Mouse (Mus musculus): ENCODE data around the gene Mecom. TPM values are rescaled to one million over a fixed set of nuclear protein-coding genes. Genes with fewer than 3 reads are reported as not detected.

Mecom gene
- 107 TPM for polyA plus RNA-seq (2014; fragmentation: Illumina TruSeq; extraction: RNeasy Lipid Tissue Mini Kit (QIAGEN cat#74804); ENCODE audit: low read depth, low replicate concordance)

DNA sequence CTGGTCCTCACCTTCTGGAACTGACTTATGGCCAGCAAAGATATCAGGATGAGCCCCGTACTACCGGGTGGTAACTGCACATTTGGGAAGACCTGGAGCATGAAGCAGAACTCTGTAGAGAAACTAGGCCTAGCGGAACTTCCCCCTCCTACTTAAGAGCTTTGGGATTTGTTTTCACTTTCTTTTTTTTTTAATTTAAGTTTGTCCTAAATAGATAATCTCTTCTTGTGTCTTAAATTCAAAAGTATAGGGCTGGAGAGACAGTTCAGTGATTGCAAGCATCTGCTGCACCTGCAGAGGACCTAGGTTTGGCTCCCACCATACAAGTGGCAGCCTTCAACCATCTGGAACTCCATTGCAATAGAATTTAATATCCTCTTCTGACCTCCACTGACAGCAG is at the start of gene Mecom:
Gene Mecom (minus strand): TSS at position 101 of the 400 bp plus-strand sequence.

Other genes starting within 250 kb of the Mecom start
- not detected for gene Actrt3, start 51.9 kb upstream of the Mecom start, polyA plus RNA-seq (2014; fragmentation: Illumina TruSeq; extraction: RNeasy Lipid Tissue Mini Kit (QIAGEN cat#74804); ENCODE audit: low read depth, low replicate concordance)
- gene Mynn, start 54.1 kb upstream of the Mecom start, polyA plus RNA-seq (2014; fragmentation: Illumina TruSeq; extraction: RNeasy Lipid Tissue Mini Kit (QIAGEN cat#74804); ENCODE audit: low read depth, low replicate concordance) = 38.6 TPM
- gene Lrriq4, start 96.5 kb upstream of the Mecom start, polyA plus RNA-seq (2014; fragmentation: Illumina TruSeq; extraction: RNeasy Lipid Tissue Mini Kit (QIAGEN cat#74804); ENCODE audit: low read depth, low replicate concordance) = not detected
- 0.22 TPM for gene Lrrc34, start 99.9 kb upstream of the Mecom start, polyA plus RNA-seq (2014; fragmentation: Illumina TruSeq; extraction: RNeasy Lipid Tissue Mini Kit (QIAGEN cat#74804); ENCODE audit: low read depth, low replicate concordance)
- gene Lrrc31, start 151.8 kb upstream of the Mecom start, polyA plus RNA-seq (2014; fragmentation: Illumina TruSeq; extraction: RNeasy Lipid Tissue Mini Kit (QIAGEN cat#74804); ENCODE audit: low read depth, low replicate concordance) = 28.7 TPM
- not detected for gene Samd7, start 198.3 kb upstream of the Mecom start, polyA plus RNA-seq (2014; fragmentation: Illumina TruSeq; extraction: RNeasy Lipid Tissue Mini Kit (QIAGEN cat#74804); ENCODE audit: low read depth, low replicate concordance)
- 187 TPM for gene Sec62, start 244.9 kb upstream of the Mecom start, polyA plus RNA-seq (2014; fragmentation: Illumina TruSeq; extraction: RNeasy Lipid Tissue Mini Kit (QIAGEN cat#74804); ENCODE audit: low read depth, low replicate concordance)

Measured in sigmoid colon, adult 10 weeks (tissue).